Mouse (Mus musculus) lung, adult 2 months (tissue): ENCODE measurements around the gene Nfatc3. TPM values are rescaled to one million over a fixed set of nuclear protein-coding genes. Genes with fewer than 3 reads are reported as not detected.

Experiments
- DNase-seq: peaks from one replicate; pipeline ENCODE4 v3.0.0; 2022
- H3K4me1 ChIP-seq: fragments of 200-500 bp; 2 replicates; pipeline ENCODE4 v1.6.1; 2011; ENCODE audit warnings: low read length; ENCODE audit not compliant: control insufficient read depth, insufficient read depth
- H3K4me3 ChIP-seq: fragments of 200-500 bp; replicated peaks from 2 replicates; pipeline ENCODE3; 2011; ENCODE audit warnings: low read depth, mild to moderate bottlenecking, control low read depth, low read length; ENCODE audit errors: extremely low read depth
- CTCF ChIP-seq: fragments of 200-500 bp; IDR thresholded peaks from 2 replicates; pipeline ENCODE4 v1.5.1; 2011; ENCODE audit warnings: mild to moderate bottlenecking, low read length, control low read depth; ENCODE audit not compliant: insufficient read depth
- POLR2A ChIP-seq: fragments of 200-500 bp; IDR thresholded peaks from 2 replicates; pipeline ENCODE4 v1.6.1; 2011; ENCODE audit warnings: low read depth, mild to moderate bottlenecking, control low read depth, low read length, borderline replicate concordance; ENCODE audit errors: extremely low read depth
- WGBS: fragments of 180-500 bp; shearing (Covaris S2); methylation state at CpG from one replicate; pipeline ENCODE4 v1.1.7; 2018; 5-methylcytosine and 5-hydroxymethylcytosine counted together
- polyA plus RNA-seq: library from polyadenylated mRNA; depleted of rRNA; stranded (reverse); fragments of >200 nt; gene quantifications from 2 replicates; pipeline ENCODE4 v1.2.3, GENCODE M21; 2012; rRNA removed

Gene Nfatc3
- polyA plus RNA-seq, 1 experiment = 19.9 TPM

GRCm38 (mm10) chr8:106168356-106169016 lies 109.8 kb downstream of the Nfatc3 start, which contains the start of gene Slc7a6:
Gene Slc7a6 (plus strand): TSS chr8:106168857.
- H3K4me3 ChIP-seq = peak within 1 kb of the TSS; percentile 96
- H3K4me1 ChIP-seq = peaks cover 4% of the 10 kb centered on the region; the same call in 1 of the 2 replicates
- WGBS = under 1% methylated on average over 59 of the region's 59 CpGs
- TF ChIP-seq CTCF = no peak
- peak; percentile 48; the same call in 1 of the 2 replicates for TF ChIP-seq POLR2A
- peak; percentile 87 for DNase-seq

DNA sequence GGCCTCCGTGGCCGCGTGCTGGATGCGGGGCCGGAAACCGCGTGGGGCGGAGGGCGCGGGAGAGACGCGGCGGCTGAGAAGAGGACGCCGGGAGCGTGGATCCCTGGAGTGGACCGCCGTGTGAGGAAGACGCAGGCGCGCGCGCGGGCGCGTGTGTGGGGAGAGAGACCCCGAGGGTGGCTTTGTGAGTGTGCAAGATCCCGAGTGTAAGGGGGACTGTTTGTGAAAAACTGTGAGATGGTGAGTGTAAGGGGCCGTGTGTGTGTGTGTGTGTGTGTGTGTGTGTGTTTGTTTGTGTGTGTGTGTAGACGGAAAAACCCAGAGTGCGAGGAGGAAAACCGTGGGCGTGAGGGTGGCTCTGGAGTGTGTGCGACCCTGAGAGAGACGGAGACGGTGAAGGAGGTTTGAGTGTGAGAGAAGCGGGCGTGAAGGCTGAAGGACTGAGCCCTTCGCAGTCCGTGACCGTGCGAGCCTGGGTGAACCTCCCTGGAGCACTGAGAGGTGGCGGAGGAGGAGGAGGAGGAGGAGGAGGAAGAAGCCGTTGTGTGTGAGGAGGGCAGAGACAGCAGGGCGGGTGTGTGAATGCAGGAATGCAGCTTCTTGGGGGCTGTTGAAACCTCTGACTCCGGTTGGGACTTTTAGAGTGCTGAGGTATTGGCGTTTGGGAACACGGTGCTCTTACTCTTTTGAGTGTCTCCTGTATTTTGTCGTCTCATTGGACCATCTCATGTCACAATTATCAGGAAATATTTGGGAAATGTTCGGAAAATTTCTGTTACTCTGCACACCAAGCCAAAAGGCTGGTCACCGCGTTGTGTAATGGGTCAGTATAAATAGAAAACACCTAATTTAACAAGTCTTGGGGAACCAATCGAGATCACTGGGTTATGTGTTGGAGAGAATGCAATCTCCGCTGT lies 110.6 kb downstream of the Nfatc3 start:
- under 1% methylated on average over 54 of the region's 54 CpGs for WGBS
- H3K4me3 ChIP-seq = peak overlapping the region; percentile 96
- TF ChIP-seq CTCF = no peak
- no peak; the same call in 1 of the 2 replicates for TF ChIP-seq POLR2A
- peaks cover 4% of the 10 kb centered on the region; the same call in 1 of the 2 replicates for H3K4me1 ChIP-seq
- peak; percentile 52 for DNase-seq

DNA sequence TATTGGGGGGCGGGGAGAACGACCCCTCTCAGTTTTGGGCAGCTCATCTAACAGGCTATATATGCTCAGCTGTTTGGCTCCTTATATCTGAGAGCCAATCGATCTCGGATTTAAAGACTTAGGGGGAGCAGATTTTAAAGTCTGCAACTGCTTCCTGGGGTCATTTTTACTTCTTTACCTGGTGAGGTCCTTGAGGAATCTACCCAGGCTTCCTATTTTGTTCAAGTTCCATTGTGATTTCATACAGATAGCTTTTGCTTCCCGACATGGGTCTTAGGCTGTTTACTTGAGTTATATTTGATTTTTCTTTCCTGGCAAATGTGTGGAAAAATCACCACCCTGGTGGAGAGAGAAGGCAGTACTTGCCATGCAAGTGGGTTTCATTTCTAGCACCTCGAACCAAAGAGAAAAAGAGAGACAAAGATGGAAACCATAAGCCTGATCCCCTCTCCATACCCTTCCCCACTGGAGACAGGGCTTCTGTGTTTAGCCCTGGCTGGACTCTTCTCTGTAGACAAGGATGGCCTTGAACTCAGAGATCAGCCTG lies 111.4 kb downstream of the Nfatc3 start:
- H3K4me1 ChIP-seq = peaks cover 4% of the 10 kb centered on the region; the same call in 1 of the 2 replicates
- WGBS = 12% methylated on average over 6 of the region's 6 CpGs
- DNase-seq = no peak
- TF ChIP-seq CTCF = no peak
- no peak for TF ChIP-seq POLR2A
- no peak overlapping the region for H3K4me3 ChIP-seq

DNA sequence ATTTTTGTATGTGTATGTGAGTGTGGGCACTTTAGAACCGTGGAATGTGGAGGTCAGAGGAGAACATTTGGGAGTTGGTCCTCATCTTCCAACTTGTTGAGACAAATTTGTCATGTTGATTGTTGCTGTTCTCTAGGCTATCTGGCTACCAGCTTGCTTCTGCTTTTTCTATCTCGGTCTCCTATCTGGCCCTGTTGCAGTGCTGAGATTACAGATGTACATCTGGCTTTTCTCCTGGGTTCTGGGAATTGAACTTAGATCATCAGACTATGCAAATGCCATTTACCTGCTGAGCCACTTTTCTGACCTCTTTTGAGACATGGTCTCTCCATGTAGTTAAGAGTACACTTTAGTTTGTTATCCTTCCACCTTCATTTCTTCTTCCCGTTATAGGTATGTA lies 114.9 kb downstream of the Nfatc3 start:
- WGBS = 80% methylated on average over 3 of the region's 3 CpGs
- TF ChIP-seq CTCF (no peak), POLR2A (no peak)
- Histone ChIP-seq H3K4me3 (no peak overlapping the region), H3K4me1 (no peaks in the 10 kb centered on the region; the same call in none of the 2 replicates)
- no peak for DNase-seq

GRCm38 (mm10) chr8:106176891-106177290 lies 118.3 kb downstream of the Nfatc3 start:
- no peak overlapping the region for H3K4me3 ChIP-seq
- H3K4me1 ChIP-seq = no peaks in the 10 kb centered on the region; the same call in none of the 2 replicates
- DNase-seq = no peak
- no peak for TF ChIP-seq CTCF
- no peak for TF ChIP-seq POLR2A
- 35% methylated on average over 1 of the region's 1 CpGs for WGBS

DNA sequence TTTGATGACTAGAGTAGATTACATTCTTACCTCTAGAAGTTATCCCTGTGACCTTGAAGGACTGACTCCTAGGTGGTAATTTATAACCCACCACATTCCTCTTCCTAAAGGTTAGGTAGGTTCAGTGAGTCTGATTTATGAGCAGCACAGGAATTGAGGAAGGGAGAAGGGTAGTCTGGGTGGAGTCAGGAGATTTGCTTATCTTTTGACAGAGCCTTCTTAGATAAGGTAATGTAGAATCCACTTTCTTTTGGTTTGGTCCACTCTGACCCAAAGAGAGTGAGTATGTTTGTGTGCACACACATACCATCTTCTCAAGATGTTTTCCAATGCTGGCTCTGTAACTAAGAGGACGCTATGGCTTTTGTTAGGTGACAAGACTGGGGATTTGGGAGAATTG lies 119.0 kb downstream of the Nfatc3 start:
- 59% methylated on average over 1 of the region's 1 CpGs for WGBS
- TF ChIP-seq POLR2A (no peak), CTCF (no peak)
- Histone ChIP-seq H3K4me1 (no peaks in the 10 kb centered on the region; the same call in none of the 2 replicates), H3K4me3 (no peak overlapping the region)
- DNase-seq = no peak

- Histone ChIP-seq H3K4me1 (no peaks in the 10 kb centered on the region; the same call in none of the 2 replicates), H3K4me3 (no peak overlapping the region)
- no peak for TF ChIP-seq CTCF
- no peak for TF ChIP-seq POLR2A
- 29% methylated on average over 2 of the region's 2 CpGs for WGBS
- no peak for DNase-seq
Measured at GRCm38 (mm10) chr8:106178428-106178827, 119.8 kb downstream of the Nfatc3 start.

Other genes with a start within 250 kb of the Nfatc3 start
- gene Ranbp10, start 231.5 kb upstream of the Nfatc3 start, polyA plus RNA-seq = 25.8 and 28.5 TPM in 2 replicates
- 1.0 and 2.2 TPM in 2 replicates for gene Tsnaxip1, start 231.1 kb upstream of the Nfatc3 start, polyA plus RNA-seq
- gene Cenpt, start 205.6 kb upstream of the Nfatc3 start, polyA plus RNA-seq = 12.0 and 17.4 TPM in 2 replicates
- gene Thap11, start 203.7 kb upstream of the Nfatc3 start, polyA plus RNA-seq = 54.9 and 60.8 TPM in 2 replicates
- 17.9 and 27.0 TPM in 2 replicates for gene Nutf2, start 198.3 kb upstream of the Nfatc3 start, polyA plus RNA-seq
- 78.8 and 90.9 TPM in 2 replicates for gene Edc4, start 178.0 kb upstream of the Nfatc3 start, polyA plus RNA-seq
- gene Nrn1l, start 165.3 kb upstream of the Nfatc3 start, polyA plus RNA-seq = 3.2 and 5.3 TPM in 2 replicates
- 38.2 and 43.7 TPM in 2 replicates for gene Pskh1, start 158.4 kb upstream of the Nfatc3 start, polyA plus RNA-seq
- gene Ctrl, start 125.0 kb upstream of the Nfatc3 start, polyA plus RNA-seq = 2.2 and 13.8 TPM in 2 replicates
- 211 and 217 TPM in 2 replicates for gene Psmb10, start 120.4 kb upstream of the Nfatc3 start, polyA plus RNA-seq
- 3.4 and 3.6 TPM in 2 replicates for gene Lcat, start 115.5 kb upstream of the Nfatc3 start, polyA plus RNA-seq
- gene Slc12a4, start 92.7 kb upstream of the Nfatc3 start, polyA plus RNA-seq = 84.3 and 96.8 TPM in 2 replicates
- gene Dpep3, start 79.4 kb upstream of the Nfatc3 start, polyA plus RNA-seq = 0.30 and 0.55 TPM in 2 replicates
- 5.5 and 10.3 TPM in 2 replicates for gene Dus2, start 67.5 kb upstream of the Nfatc3 start, polyA plus RNA-seq
- gene Dpep2nb, start 52.9 kb upstream of the Nfatc3 start, polyA plus RNA-seq = not detected in 2 replicates
- 6.5 and 6.7 TPM in 2 replicates for gene Ddx28, start 47.0 kb upstream of the Nfatc3 start, polyA plus RNA-seq
- 40.1 and 47.0 TPM in 2 replicates for gene Esrp2, start 78.1 kb downstream of the Nfatc3 start, polyA plus RNA-seq
- 24.8 and 28.3 TPM in 2 replicates for gene Pla2g15, start 91.6 kb downstream of the Nfatc3 start, polyA plus RNA-seq
- 16.5 and 17.3 TPM in 2 replicates for gene Slc7a6, start 110.0 kb downstream of the Nfatc3 start, polyA plus RNA-seq
- gene Slc7a6os, start 152.1 kb downstream of the Nfatc3 start, polyA plus RNA-seq = 14.2 and 16.5 TPM in 2 replicates
- 14.2 and 17.0 TPM in 2 replicates for gene Prmt7, start 152.1 kb downstream of the Nfatc3 start, polyA plus RNA-seq